Comparison of ENCODE assay signal across 26 mouse cellular contexts in genomic region chr5:91428547-91428946, GRCm38 (mm10).
"Had no signal": no experiment of that assay in that cellular context is flagged by ENCODE, and none has a peak within 500 bp of the region (broad histone marks: within the 10 kb centered on the region; RNA-seq: fewer than 3 reads in every experiment).

No protein-coding gene starts in this region.

- H3K27me3 ChIP-seq: kidney, embryonic 15.5 days; limb, embryonic 13.5 days; liver, embryonic 12.5 days; liver, embryonic 15.5 days; lung, embryonic 15.5 days; megakaryocyte, embryonic 14.5 days; neural tube, embryonic 12.5 days; neural tube, embryonic 15.5 days had no signal

- H3K36me3 ChIP-seq: kidney, embryonic 15.5 days; limb, embryonic 10.5 days; limb, embryonic 13.5 days; liver, embryonic 12.5 days; liver, embryonic 15.5 days; lung, embryonic 15.5 days; midbrain, embryonic 10.5 days; neural tube, embryonic 12.5 days; neural tube, embryonic 15.5 days had no signal

- H3K9me3 ChIP-seq: kidney, embryonic 15.5 days; limb, embryonic 10.5 days; limb, embryonic 13.5 days; liver, embryonic 12.5 days; liver, embryonic 15.5 days; lung, embryonic 15.5 days; megakaryocyte, embryonic 14.5 days; midbrain, embryonic 10.5 days; neural tube, embryonic 12.5 days; neural tube, embryonic 15.5 days had no signal

- DNase-seq: kidney, adult 18-20 months; kidney, postnatal 14 days; layer of hippocampus, adult 9-11 months; liver; lung, adult 18-20 months; lung, postnatal 10 days; lung, postnatal 36 days; midbrain, embryonic 14.5 days; right cerebral cortex, adult 18-20 months; right cerebral cortex, postnatal 14 days; right cerebral cortex, postnatal 4 days; thymus, adult 2 months; thymus, postnatal 14 days; thymus, postnatal 4 days had no signal

- ATAC-seq: liver, embryonic 12.5 days had no signal

- H3K4me3 ChIP-seq: kidney, embryonic 15.5 days; layer of hippocampus, adult 2 months; limb, embryonic 10.5 days; limb, embryonic 13.5 days; liver, embryonic 12.5 days; liver, embryonic 15.5 days; lung, embryonic 15.5 days; megakaryocyte, embryonic 14.5 days; midbrain, embryonic 10.5 days; neural tube, embryonic 12.5 days; neural tube, embryonic 15.5 days had no signal

- H3K27ac ChIP-seq: kidney, embryonic 15.5 days; layer of hippocampus, adult 2 months; limb, embryonic 10.5 days; limb, embryonic 13.5 days; liver, embryonic 12.5 days; liver, embryonic 15.5 days; lung, embryonic 15.5 days; midbrain, embryonic 10.5 days; neural tube, embryonic 12.5 days; neural tube, embryonic 15.5 days; stomach, postnatal 0 days had no signal

- H3K9ac ChIP-seq: kidney, embryonic 15.5 days; limb, embryonic 13.5 days; liver, embryonic 12.5 days; liver, embryonic 15.5 days; lung, embryonic 15.5 days; neural tube, embryonic 12.5 days; neural tube, embryonic 15.5 days had no signal

- H3K4me1 ChIP-seq: kidney, embryonic 15.5 days; limb, embryonic 13.5 days; liver, embryonic 12.5 days; liver, embryonic 15.5 days; lung, embryonic 15.5 days; megakaryocyte, embryonic 14.5 days; midbrain, embryonic 10.5 days; neural tube, embryonic 12.5 days; neural tube, embryonic 15.5 days had no signal

- H3K4me2 ChIP-seq: kidney, embryonic 15.5 days; limb, embryonic 13.5 days; liver, embryonic 12.5 days; liver, embryonic 15.5 days; lung, embryonic 15.5 days; neural tube, embryonic 12.5 days; neural tube, embryonic 15.5 days had no signal
